Mouse (Mus musculus): ENCODE data around the gene Tmem251. TPM values are rescaled to one million over a fixed set of nuclear protein-coding genes. Genes with fewer than 3 reads are reported as not detected.

Gene Tmem251
- 4.8 TPM for polyA plus RNA-seq (2014; fragmentation: Illumina TruSeq; extraction: RNeasy Lipid Tissue Mini Kit (QIAGEN cat#74804); ENCODE audit: insufficient read depth, low read depth, low replicate concordance)

GRCm38 (mm10) chr12:102743589-102744574, at the start of gene Tmem251, which contains the start of gene Moap1:
TSS of gene Tmem251 (plus strand) at chr12:102743762.
TSS of gene Moap1 (minus strand) at chr12:102743661.

GRCm38 (mm10) chr12:102704457-102705198, 38.9 kb upstream of the Tmem251 start, which contains the start of gene Itpk1:
TSS of gene Itpk1 (minus strand) at chr12:102704930.

GRCm38 (mm10) chr12:102757689-102758402, 14.3 kb downstream of the Tmem251 start, which contains the start of the genes Gm28051, Gon7 and Ubr7:
TSS of gene Gm28051 (minus strand) at chr12:102757765.
TSS of gene Gon7 (minus strand) at chr12:102757803.
TSS of gene Ubr7 (plus strand) at chr12:102757967.

GRCm38 (mm10) chr12:102758403-102758756, 14.8 kb downstream of the Tmem251 start, which contains the start of gene Gm20604:
TSS of gene Gm20604 (minus strand) at chr12:102758672.

Other genes starting within 250 kb of the Tmem251 start
- gene Chga, start 188.8 kb upstream of the Tmem251 start, polyA plus RNA-seq (2014; fragmentation: Illumina TruSeq; extraction: RNeasy Lipid Tissue Mini Kit (QIAGEN cat#74804); ENCODE audit: insufficient read depth, low read depth, low replicate concordance) = not detected
- 14.9 TPM for gene Itpk1, start 38.8 kb upstream of the Tmem251 start, polyA plus RNA-seq (2014; fragmentation: Illumina TruSeq; extraction: RNeasy Lipid Tissue Mini Kit (QIAGEN cat#74804); ENCODE audit: insufficient read depth, low read depth, low replicate concordance)
- gene Moap1, start 101 bp upstream of the Tmem251 start, polyA plus RNA-seq (2014; fragmentation: Illumina TruSeq; extraction: RNeasy Lipid Tissue Mini Kit (QIAGEN cat#74804); ENCODE audit: insufficient read depth, low read depth, low replicate concordance) = 2.8 TPM
- gene Gm28051, start 14.0 kb downstream of the Tmem251 start, polyA plus RNA-seq (2014; fragmentation: Illumina TruSeq; extraction: RNeasy Lipid Tissue Mini Kit (QIAGEN cat#74804); ENCODE audit: insufficient read depth, low read depth, low replicate concordance) = not detected
- gene Gon7, start 14.0 kb downstream of the Tmem251 start, polyA plus RNA-seq (2014; fragmentation: Illumina TruSeq; extraction: RNeasy Lipid Tissue Mini Kit (QIAGEN cat#74804); ENCODE audit: insufficient read depth, low read depth, low replicate concordance) = 6.0 TPM
- gene Ubr7, start 14.2 kb downstream of the Tmem251 start, polyA plus RNA-seq (2014; fragmentation: Illumina TruSeq; extraction: RNeasy Lipid Tissue Mini Kit (QIAGEN cat#74804); ENCODE audit: insufficient read depth, low read depth, low replicate concordance) = 15.6 TPM
- gene Gm20604, start 14.9 kb downstream of the Tmem251 start, polyA plus RNA-seq (2014; fragmentation: Illumina TruSeq; extraction: RNeasy Lipid Tissue Mini Kit (QIAGEN cat#74804); ENCODE audit: insufficient read depth, low read depth, low replicate concordance) = 4.9 TPM
- gene Btbd7, start 134.7 kb downstream of the Tmem251 start, polyA plus RNA-seq (2014; fragmentation: Illumina TruSeq; extraction: RNeasy Lipid Tissue Mini Kit (QIAGEN cat#74804); ENCODE audit: insufficient read depth, low read depth, low replicate concordance) = 9.9 TPM
- gene Cox8c, start 155.6 kb downstream of the Tmem251 start, polyA plus RNA-seq (2014; fragmentation: Illumina TruSeq; extraction: RNeasy Lipid Tissue Mini Kit (QIAGEN cat#74804); ENCODE audit: insufficient read depth, low read depth, low replicate concordance) = not detected
- 0.71 TPM for gene Unc79, start 205.1 kb downstream of the Tmem251 start, polyA plus RNA-seq (2014; fragmentation: Illumina TruSeq; extraction: RNeasy Lipid Tissue Mini Kit (QIAGEN cat#74804); ENCODE audit: insufficient read depth, low read depth, low replicate concordance)

Data from lung, adult 10 weeks (tissue).